ENCODE assay signal across 15 mouse cellular contexts in the genomic region with DNA sequence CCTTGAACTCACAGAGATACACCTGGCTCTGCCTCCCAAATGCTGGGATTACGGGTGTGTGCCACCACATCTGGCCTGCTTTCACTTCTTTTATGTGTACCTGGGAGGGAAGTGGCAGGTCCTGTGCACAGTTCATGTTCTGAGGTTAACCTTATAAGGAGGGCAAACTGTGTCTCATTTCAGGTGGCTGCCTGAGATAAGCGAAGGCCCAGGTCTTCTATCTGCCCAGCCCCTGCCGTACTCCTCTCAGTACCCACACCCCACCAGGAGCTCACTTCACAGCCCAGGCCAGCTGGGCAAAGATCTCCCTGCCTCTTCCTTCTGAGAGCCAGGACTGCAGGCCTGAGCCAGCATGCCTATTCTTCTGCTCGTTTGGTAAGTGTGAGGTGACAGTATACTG. TPM values are rescaled to one million over a fixed set of nuclear protein-coding genes. Genes with fewer than 3 reads are reported as not detected.
DNase-seq lines count a peak whose midpoint lies in the region; ATAC-seq and TF ChIP-seq lines count a peak whose summit lies in the region.
"Had no signal": no experiment of that assay in that cellular context is flagged by ENCODE, and none has a peak within 500 bp of the region (broad histone marks: within the 10 kb centered on the region; RNA-seq: fewer than 3 reads in every experiment).

No protein-coding gene starts in this region.

- 83% methylated on average over 4 of the region's 4 CpGs for WGBS in forebrain, embryonic 14.5 days
- WGBS in forebrain, postnatal 0 days = 84% methylated on average over 4 of the region's 4 CpGs
- WGBS in liver, embryonic 12.5 days (ENCODE audit: insufficient replicate concordance) = 18% methylated on average over 4 of the region's 4 CpGs
- WGBS in stomach, postnatal 0 days = 54% methylated on average over 4 of the region's 4 CpGs

- H3K9ac ChIP-seq in forebrain, embryonic 14.5 days (ENCODE audit: low read length) = no peak overlapping the region
- no peak overlapping the region for H3K9ac ChIP-seq in forebrain, postnatal 0 days
- peak overlapping the region; percentile 51 for H3K9ac ChIP-seq in liver, embryonic 12.5 days
- H3K9ac ChIP-seq in stomach, postnatal 0 days (ENCODE audit: low read length) = no peak overlapping the region; the same call in 1 of the 2 replicates
- H3K9ac ChIP-seq: embryonic facial prominence, embryonic 15.5 days; hindbrain, embryonic 13.5 days; midbrain, embryonic 13.5 days had no signal

- H3K4me1 ChIP-seq in forebrain, embryonic 14.5 days (ENCODE audit: control insufficient read depth, insufficient read depth, low read length) = peaks cover 4% of the 10 kb centered on the region
- peaks cover 10% of the 10 kb centered on the region for H3K4me1 ChIP-seq in forebrain, postnatal 0 days (ENCODE audit: insufficient read depth)
- peaks cover 99% of the 10 kb centered on the region for H3K4me1 ChIP-seq in liver, embryonic 12.5 days
- H3K4me1 ChIP-seq in stomach, postnatal 0 days (replicated peaks; ENCODE audit: control insufficient read depth, insufficient read depth) = peaks cover 18% of the 10 kb centered on the region

- H3K4me2 ChIP-seq in forebrain, embryonic 14.5 days (ENCODE audit: low read length) = no peak overlapping the region
- H3K4me2 ChIP-seq in forebrain, postnatal 0 days (ENCODE audit: low read depth) = no peak overlapping the region
- H3K4me2 ChIP-seq in liver, embryonic 12.5 days = peak overlapping the region; percentile 64
- H3K4me2 ChIP-seq in stomach, postnatal 0 days (replicated peaks; ENCODE audit: low read depth) = no peak overlapping the region
- H3K4me2 ChIP-seq: embryonic facial prominence, embryonic 15.5 days; hindbrain, embryonic 13.5 days; midbrain, embryonic 13.5 days had no signal

- no peak for TF ChIP-seq CTCF in forebrain, postnatal 0 days (IDR thresholded peaks at IDR 0.05; ENCODE audit: low read depth)
- TF ChIP-seq CTCF in stomach, postnatal 0 days (IDR thresholded peaks at IDR 0.05; ENCODE audit: low read depth) = no peak

- no peaks in the 10 kb centered on the region for H3K27me3 ChIP-seq in forebrain, embryonic 14.5 days (replicated peaks; ENCODE audit: control insufficient read depth, insufficient read depth, low read length)
- no peaks in the 10 kb centered on the region for H3K27me3 ChIP-seq in forebrain, postnatal 0 days (ENCODE audit: insufficient read depth, low read length)
- H3K27me3 ChIP-seq in liver, embryonic 12.5 days (replicated peaks) = no peaks in the 10 kb centered on the region
- H3K27me3 ChIP-seq in stomach, postnatal 0 days (ENCODE audit: control insufficient read depth, insufficient read depth, low read length) = no peaks in the 10 kb centered on the region
- H3K27me3 ChIP-seq: embryonic facial prominence, embryonic 15.5 days; hindbrain, embryonic 13.5 days; midbrain, embryonic 13.5 days had no signal

- no peak for DNase-seq in forebrain, embryonic 14.5 days (ENCODE audit: low spot score)
- DNase-seq in forebrain, postnatal 0 days = no peak
- peak; percentile 43 to 57 for DNase-seq in spleen, postnatal 36 days (ENCODE audit: low spot score in 2 of 2)
- no peak for DNase-seq in spleen, adult 18-20 months
- no peak for DNase-seq in stomach, postnatal 0 days (ENCODE audit: low spot score)
- DNase-seq in right cerebral cortex, adult 18-20 months = no peak
- no peak for DNase-seq in urinary bladder, postnatal 4 days (ENCODE audit: low spot score in 2 of 2)
- DNase-seq: cerebellum, postnatal 25 days had no signal

- TF ChIP-seq EP300 in stomach, postnatal 0 days (optimal IDR thresholded peaks at IDR 0.05) = no peak

- ATAC-seq in forebrain, embryonic 14.5 days = no peak
- no peak for ATAC-seq in forebrain, postnatal 0 days
- ATAC-seq in liver, embryonic 12.5 days = peak; percentile 88
- ATAC-seq in stomach, postnatal 0 days (ENCODE audit: low FRiP score, low TSS enrichment) = no peak
- ATAC-seq: midbrain, embryonic 13.5 days had no signal

- no peaks in the 10 kb centered on the region for H3K36me3 ChIP-seq in forebrain, embryonic 14.5 days (ENCODE audit: control insufficient read depth, insufficient read depth, low read length)
- no peaks in the 10 kb centered on the region for H3K36me3 ChIP-seq in forebrain, postnatal 0 days (ENCODE audit: insufficient read depth)
- H3K36me3 ChIP-seq in liver, embryonic 12.5 days = peaks cover 21% of the 10 kb centered on the region
- H3K36me3 ChIP-seq in stomach, postnatal 0 days (ENCODE audit: control insufficient read depth, insufficient read depth, low read length) = no peaks in the 10 kb centered on the region
- H3K36me3 ChIP-seq: embryonic facial prominence, embryonic 15.5 days; hindbrain, embryonic 13.5 days; midbrain, embryonic 13.5 days had no signal

- H3K27ac ChIP-seq in forebrain, embryonic 14.5 days (ENCODE audit: low read depth, low read length) = peak overlapping the region; percentile 33; the same call in 1 of the 2 replicates
- no peak overlapping the region for H3K27ac ChIP-seq in forebrain, postnatal 0 days (ENCODE audit: low read depth, low read length)
- peak overlapping the region; percentile 88 for H3K27ac ChIP-seq in liver, embryonic 12.5 days
- H3K27ac ChIP-seq in stomach, postnatal 0 days (replicated peaks) = peak overlapping the region; percentile 82
- H3K27ac ChIP-seq: embryonic facial prominence, embryonic 15.5 days; hindbrain, embryonic 13.5 days; midbrain, embryonic 13.5 days had no signal

- no peaks in the 10 kb centered on the region for H3K9me3 ChIP-seq in forebrain, embryonic 14.5 days (replicated peaks; ENCODE audit: control insufficient read depth, low read length)
- no peaks in the 10 kb centered on the region for H3K9me3 ChIP-seq in forebrain, postnatal 0 days (ENCODE audit: low read length)
- H3K9me3 ChIP-seq in liver, embryonic 12.5 days (replicated peaks) = no peaks in the 10 kb centered on the region
- no peaks in the 10 kb centered on the region for H3K9me3 ChIP-seq in stomach, postnatal 0 days (ENCODE audit: control insufficient read depth, low read length)
- H3K9me3 ChIP-seq: embryonic facial prominence, embryonic 15.5 days; hindbrain, embryonic 13.5 days; midbrain, embryonic 13.5 days had no signal

- no peak overlapping the region for H3K4me3 ChIP-seq in forebrain, embryonic 14.5 days (ENCODE audit: low read depth, low read length)
- no peak overlapping the region for H3K4me3 ChIP-seq in forebrain, postnatal 0 days (ENCODE audit: low read depth, low read length)
- peak overlapping the region; percentile 24 for H3K4me3 ChIP-seq in liver, embryonic 12.5 days
- no peak overlapping the region for H3K4me3 ChIP-seq in stomach, postnatal 0 days (ENCODE audit: low read depth, low read length)
- H3K4me3 ChIP-seq: embryonic facial prominence, embryonic 15.5 days; hindbrain, embryonic 13.5 days; midbrain, embryonic 13.5 days had no signal

RNA-seq across cellular contexts. Expression of gene Samd4b, which starts 16.2 kb away (rescaled TPM):
- 20.1 and 24.1 TPM in 2 replicates for polyA plus RNA-seq in forebrain, embryonic 14.5 days (2014; fragmentation: Nextera tagmentation; extraction: Ambion mirVana)
- 35.2 and 49.1 TPM in 2 replicates for total RNA-seq in forebrain, postnatal 0 days (2014; rRNA removed)
- 21.4 and 23.3 TPM in 2 replicates for polyA plus RNA-seq in forebrain, postnatal 0 days (2015; fragmentation: Nextera tagmentation; extraction: Ambion mirVana)
- 10.0 and 12.5 TPM in 2 replicates for polyA plus RNA-seq in liver, embryonic 12.5 days (2016; fragmentation: Nextera tagmentation; extraction: Ambion mirVana)
- 9.8 and 12.0 TPM in 2 replicates for polyA plus RNA-seq in stomach, postnatal 0 days (2015; fragmentation: Nextera tagmentation; extraction: Ambion mirVana)

RNA-seq across cellular contexts. Expression of gene Pak4, which starts 16.3 kb away (rescaled TPM):
- polyA plus RNA-seq in forebrain, embryonic 14.5 days (2014; fragmentation: Nextera tagmentation; extraction: Ambion mirVana) = 12.6 and 16.0 TPM in 2 replicates
- 11.5 and 11.9 TPM in 2 replicates for total RNA-seq in forebrain, postnatal 0 days (2014; rRNA removed)
- 7.4 and 11.5 TPM in 2 replicates for polyA plus RNA-seq in forebrain, postnatal 0 days (2015; fragmentation: Nextera tagmentation; extraction: Ambion mirVana)
- 24.3 and 24.6 TPM in 2 replicates for polyA plus RNA-seq in liver, embryonic 12.5 days (2016; fragmentation: Nextera tagmentation; extraction: Ambion mirVana)
- polyA plus RNA-seq in stomach, postnatal 0 days (2015; fragmentation: Nextera tagmentation; extraction: Ambion mirVana) = 33.9 and 34.1 TPM in 2 replicates

RNA-seq across cellular contexts. Expression of gene Nccrp1, which starts 34.7 kb away (rescaled TPM):
- not detected in 2 replicates for polyA plus RNA-seq in forebrain, embryonic 14.5 days (2014; fragmentation: Nextera tagmentation; extraction: Ambion mirVana)
- 0.10 and 0.15 TPM in 2 replicates for total RNA-seq in forebrain, postnatal 0 days (2014; rRNA removed)
- 0.09 TPM in 1 of 2 replicates, not detected in the other for polyA plus RNA-seq in forebrain, postnatal 0 days (2015; fragmentation: Nextera tagmentation; extraction: Ambion mirVana)
- polyA plus RNA-seq in liver, embryonic 12.5 days (2016; fragmentation: Nextera tagmentation; extraction: Ambion mirVana) = not detected in 2 replicates
- 20.1 and 27.2 TPM in 2 replicates for polyA plus RNA-seq in stomach, postnatal 0 days (2015; fragmentation: Nextera tagmentation; extraction: Ambion mirVana)
- polyA plus RNA-seq: hindbrain, embryonic 13.5 days; kidney, embryonic 14.5 days; limb, embryonic 14.5 days; midbrain, embryonic 13.5 days had no signal

RNA-seq across cellular contexts. Expression of gene Sycn, which starts 41.0 kb away (rescaled TPM):
- polyA plus RNA-seq in forebrain, embryonic 14.5 days (2014; fragmentation: Nextera tagmentation; extraction: Ambion mirVana) = not detected in 2 replicates
- total RNA-seq in forebrain, postnatal 0 days (2014; rRNA removed) = not detected in 2 replicates
- polyA plus RNA-seq in forebrain, postnatal 0 days (2015; fragmentation: Nextera tagmentation; extraction: Ambion mirVana) = not detected in 2 replicates
- not detected in 2 replicates for polyA plus RNA-seq in liver, embryonic 12.5 days (2016; fragmentation: Nextera tagmentation; extraction: Ambion mirVana)
- polyA plus RNA-seq in stomach, postnatal 0 days (2015; fragmentation: Nextera tagmentation; extraction: Ambion mirVana) = 87.1 and 87.6 TPM in 2 replicates
- total RNA-seq: left cerebral cortex, adult 18-20 months had no signal
- polyA plus RNA-seq: embryonic facial prominence, embryonic 15.5 days; hindbrain, embryonic 13.5 days; kidney, embryonic 14.5 days; midbrain, embryonic 13.5 days had no signal

RNA-seq across cellular contexts. Expression of gene Acp7, which starts 49.4 kb away (rescaled TPM):
- not detected in 2 replicates for polyA plus RNA-seq in forebrain, embryonic 14.5 days (2014; fragmentation: Nextera tagmentation; extraction: Ambion mirVana)
- total RNA-seq in forebrain, postnatal 0 days (2014; rRNA removed) = 0.24 and 0.85 TPM in 2 replicates
- 0.12 and 0.50 TPM in 2 replicates for polyA plus RNA-seq in forebrain, postnatal 0 days (2015; fragmentation: Nextera tagmentation; extraction: Ambion mirVana)
- polyA plus RNA-seq in liver, embryonic 12.5 days (2016; fragmentation: Nextera tagmentation; extraction: Ambion mirVana) = not detected in 2 replicates
- polyA plus RNA-seq in stomach, postnatal 0 days (2015; fragmentation: Nextera tagmentation; extraction: Ambion mirVana) = 10.9 and 12.4 TPM in 2 replicates
- polyA plus RNA-seq: hindbrain, embryonic 13.5 days; kidney, embryonic 14.5 days; midbrain, embryonic 13.5 days had no signal

Comparison
In these comparisons a context has a peak if more than half of its experiments do, and no peak if none do; other contexts are left out.
1. DNase-seq: peak in spleen, postnatal 36 days (2 of 2); none in forebrain, embryonic 14.5 days (single experiment), forebrain, postnatal 0 days (single experiment), spleen, adult 18-20 months (0 of 2), stomach, postnatal 0 days (single experiment), right cerebral cortex, adult 18-20 months (single experiment) and urinary bladder, postnatal 4 days (0 of 2).
2. RNA of gene Nccrp1, which starts 34.7 kb away (polyA plus RNA-seq): 20.1 to 27.2 TPM in stomach, postnatal 0 days; 0.09 TPM in forebrain, postnatal 0 days, not detected in forebrain, embryonic 14.5 days and not detected in liver, embryonic 12.5 days; every median in the first group is over 10 times any median in the second.